Mouse (Mus musculus): ENCODE data around the gene Sdhb.

GRCm38 (mm10) chr4:140996812-140997211 lies 35.8 kb downstream of the Sdhb start:
- TF ChIP-seq ZMIZ1 (IDR thresholded peaks at IDR 0.05; ENCODE audit: low read depth, low read length) (no peak), RAD21 (IDR thresholded peaks at IDR 0.05; ENCODE audit: low read depth, low read length) (no peak), CTCF (IDR thresholded peaks at IDR 0.05 in 2 of 3, conservative IDR thresholded peaks at IDR 0.05 in 1 of 3; ENCODE audit: control insufficient read depth in 1 of 3, insufficient read depth in 1 of 3, low read depth in 2 of 3, low read length in 3 of 3, poor library complexity in 1 of 3, severe bottlenecking in 1 of 3) (no peak), TCF12 (IDR thresholded peaks at IDR 0.05; ENCODE audit: low read depth, low read length) (no peak), EP300 (IDR thresholded peaks at IDR 0.05; ENCODE audit: low read depth in 1 of 2, low read length in 2 of 2) (no peak), MEF2A (IDR thresholded peaks at IDR 0.05; ENCODE audit: extremely low read depth, insufficient replicate concordance, low read depth, low read length, poor library complexity, severe bottlenecking) (no peak), CHD1 (IDR thresholded peaks at IDR 0.05; ENCODE audit: low read depth, low read length) (no peak), ZNF384 (IDR thresholded peaks at IDR 0.05; ENCODE audit: low read depth, low read length) (no peak), E2F4 (IDR thresholded peaks at IDR 0.05; ENCODE audit: borderline replicate concordance, low read depth, low read length) (no peak), POLR2A (IDR thresholded peaks at IDR 0.05; ENCODE audit: control insufficient read depth in 1 of 2, insufficient read depth in 1 of 2, low read depth in 1 of 2, low read length in 2 of 2, poor library complexity in 1 of 2) (no peak), ZKSCAN1 (IDR thresholded peaks at IDR 0.05; ENCODE audit: low read depth, low read length) (no peak), MAX (IDR thresholded peaks at IDR 0.05; ENCODE audit: low read length) (no peak)
